Mouse (Mus musculus): Measurements from ENCODE around the gene Pemt. TPM values are rescaled to one million over a fixed set of nuclear protein-coding genes. Genes with fewer than 3 reads are reported as not detected.

The Pemt gene
- total and polyA plus RNA-seq, 2 experiments from 2014 or later: 14.2 to 16.2 TPM

- DNase-seq: no peak
- no peak overlapping the region for H3K27ac ChIP-seq (ENCODE audit: low read depth, low read length)
These were observed 11.7 kb upstream of the Pemt start for GRCm38 (mm10) chr11:60057987-60058386.

GRCm38 (mm10) chr11:60056520-60056919 lies 10.2 kb upstream of the Pemt start:
- Histone ChIP-seq H3K4me1 (ENCODE audit: insufficient read depth) (no peaks in the 10 kb centered on the region), H3K9me3 (ENCODE audit: low read length) (no peaks in the 10 kb centered on the region), H3K36me3 (ENCODE audit: insufficient read depth) (no peaks in the 10 kb centered on the region), H3K27ac (ENCODE audit: low read depth, low read length) (no peak overlapping the region), H3K9ac (no peak overlapping the region), H3K27me3 (ENCODE audit: insufficient read depth, low read length) (no peaks in the 10 kb centered on the region), H3K4me3 (ENCODE audit: low read depth, low read length) (no peak overlapping the region), H3K4me2 (ENCODE audit: low read depth) (no peak overlapping the region)
- TF ChIP-seq CTCF (IDR thresholded peaks at IDR 0.05; ENCODE audit: low read depth): no peak
- DNase-seq: no peak
- WGBS: 86% methylated on average over 6 of the region's 6 CpGs
- ATAC-seq: no peak

More at GRCm38 (mm10) chr11:60057987-60058386, 11.7 kb upstream of the Pemt start:
- no peaks in the 10 kb centered on the region for H3K36me3 ChIP-seq (ENCODE audit: insufficient read depth)
- H3K4me1 ChIP-seq (ENCODE audit: insufficient read depth): no peaks in the 10 kb centered on the region
- ATAC-seq: peak; percentile 53
- TF ChIP-seq CTCF (IDR thresholded peaks at IDR 0.05; ENCODE audit: low read depth): no peak
- no peaks in the 10 kb centered on the region for H3K9me3 ChIP-seq (ENCODE audit: low read length)
- WGBS: 66% methylated on average over 2 of the region's 2 CpGs
- H3K4me3 ChIP-seq (ENCODE audit: low read depth, low read length): no peak overlapping the region
- no peaks in the 10 kb centered on the region for H3K27me3 ChIP-seq (ENCODE audit: insufficient read depth, low read length)
- H3K9ac ChIP-seq: no peak overlapping the region
- no peak overlapping the region for H3K4me2 ChIP-seq (ENCODE audit: low read depth)

- DNase-seq: no peak
- WGBS: 93% methylated on average over 2 of the region's 2 CpGs
- ATAC-seq: no peak
- TF ChIP-seq CTCF (IDR thresholded peaks at IDR 0.05; ENCODE audit: low read depth): no peak
- no peak overlapping the region for H3K4me2 ChIP-seq (ENCODE audit: low read depth)
- no peak overlapping the region for H3K9ac ChIP-seq
- no peaks in the 10 kb centered on the region for H3K36me3 ChIP-seq (ENCODE audit: insufficient read depth)
- no peak overlapping the region for H3K27ac ChIP-seq (ENCODE audit: low read depth, low read length)
- H3K9me3 ChIP-seq (ENCODE audit: low read length): no peaks in the 10 kb centered on the region
- no peak overlapping the region for H3K4me3 ChIP-seq (ENCODE audit: low read depth, low read length)
- peaks cover 3% of the 10 kb centered on the region; the same call in 1 of the 2 replicates for H3K4me1 ChIP-seq (ENCODE audit: insufficient read depth)
- no peaks in the 10 kb centered on the region for H3K27me3 ChIP-seq (ENCODE audit: insufficient read depth, low read length)
These were observed 2.6 kb upstream of the Pemt start for GRCm38 (mm10) chr11:60048841-60049240.

- Histone ChIP-seq H3K27ac (ENCODE audit: low read depth, low read length) (no peak overlapping the region), H3K9me3 (ENCODE audit: low read length) (no peaks in the 10 kb centered on the region), H3K9ac (0 out of 2 replicates have a peak overlapping the region, but pooled peaks have one; percentile 31), H3K4me1 (ENCODE audit: insufficient read depth) (peaks cover 3% of the 10 kb centered on the region; the same call in 1 of the 2 replicates), H3K4me3 (ENCODE audit: low read depth, low read length) (peak overlapping the region; percentile 60), H3K4me2 (ENCODE audit: low read depth) (peak overlapping the region; percentile 57), H3K36me3 (ENCODE audit: insufficient read depth) (no peaks in the 10 kb centered on the region), H3K27me3 (ENCODE audit: insufficient read depth, low read length) (no peaks in the 10 kb centered on the region)
- ATAC-seq (peak; percentile 2), DNase-seq (no peak)
- TF ChIP-seq CTCF (IDR thresholded peaks at IDR 0.05; ENCODE audit: low read depth): no peak
- WGBS: 9% methylated on average over 3 of the region's 3 CpGs
These were observed 622 bp downstream of the Pemt start for GRCm38 (mm10) chr11:60045676-60046057.

GRCm38 (mm10) chr11:60044777-60045176 lies 1.5 kb downstream of the Pemt start:
- 100% methylated on average over 1 of the region's 1 CpGs for WGBS
- no peak for TF ChIP-seq CTCF (IDR thresholded peaks at IDR 0.05; ENCODE audit: low read depth)
- Histone ChIP-seq H3K4me2 (ENCODE audit: low read depth) (no peak overlapping the region), H3K9ac (no peak overlapping the region), H3K27me3 (ENCODE audit: insufficient read depth, low read length) (no peaks in the 10 kb centered on the region), H3K27ac (ENCODE audit: low read depth, low read length) (no peak overlapping the region), H3K36me3 (ENCODE audit: insufficient read depth) (no peaks in the 10 kb centered on the region), H3K4me3 (ENCODE audit: low read depth, low read length) (no peak overlapping the region), H3K9me3 (ENCODE audit: low read length) (no peaks in the 10 kb centered on the region), H3K4me1 (ENCODE audit: insufficient read depth) (peaks cover 3% of the 10 kb centered on the region; the same call in 1 of the 2 replicates)
- ATAC-seq (no peak), DNase-seq (no peak)

GRCm38 (mm10) chr11:60042277-60042676 lies 4.0 kb downstream of the Pemt start:
- no peak overlapping the region for H3K4me3 ChIP-seq (ENCODE audit: low read depth, low read length)
- H3K9me3 ChIP-seq (ENCODE audit: low read length): no peaks in the 10 kb centered on the region
- H3K4me2 ChIP-seq (ENCODE audit: low read depth): no peak overlapping the region
- peaks cover 3% of the 10 kb centered on the region; the same call in 1 of the 2 replicates for H3K4me1 ChIP-seq (ENCODE audit: insufficient read depth)
- H3K9ac ChIP-seq: no peak overlapping the region
- DNase-seq: no peak
- H3K27me3 ChIP-seq (ENCODE audit: insufficient read depth, low read length): no peaks in the 10 kb centered on the region
- no peak for ATAC-seq
- TF ChIP-seq CTCF (IDR thresholded peaks at IDR 0.05; ENCODE audit: low read depth): no peak
- H3K27ac ChIP-seq (ENCODE audit: low read depth, low read length): no peak overlapping the region
- H3K36me3 ChIP-seq (ENCODE audit: insufficient read depth): no peaks in the 10 kb centered on the region

- ATAC-seq (no peak), DNase-seq (no peak)
- H3K4me1 ChIP-seq (ENCODE audit: insufficient read depth): no peaks in the 10 kb centered on the region
- no peak for TF ChIP-seq CTCF (IDR thresholded peaks at IDR 0.05; ENCODE audit: low read depth)
- no peak overlapping the region for H3K4me3 ChIP-seq (ENCODE audit: low read depth, low read length)
- WGBS: 70% methylated on average over 5 of the region's 5 CpGs
- H3K9ac ChIP-seq: no peak overlapping the region
- no peaks in the 10 kb centered on the region for H3K9me3 ChIP-seq (ENCODE audit: low read length)
- no peak overlapping the region for H3K4me2 ChIP-seq (ENCODE audit: low read depth)
- H3K27ac ChIP-seq (ENCODE audit: low read depth, low read length): no peak overlapping the region
- no peaks in the 10 kb centered on the region for H3K27me3 ChIP-seq (ENCODE audit: insufficient read depth, low read length)
- H3K36me3 ChIP-seq (ENCODE audit: insufficient read depth): no peaks in the 10 kb centered on the region
These were observed 9.6 kb downstream of the Pemt start for GRCm38 (mm10) chr11:60036537-60037220.

Measured in forebrain, postnatal 0 days (tissue).